Mouse (Mus musculus): ENCODE results near the gene Spsb4.

The Spsb4 gene

GRCm38 (mm10) chr9:97015751-97016150, 2.9 kb downstream of the Spsb4 start:
- no peak for DNase-seq

GRCm38 (mm10) chr9:97013698-97014097, 4.9 kb downstream of the Spsb4 start:
- DNase-seq = no peak

GRCm38 (mm10) chr9:97013153-97013552, 5.5 kb downstream of the Spsb4 start:
- DNase-seq = no peak

GRCm38 (mm10) chr9:97011454-97012195, 7.0 kb downstream of the Spsb4 start:
- no peak for DNase-seq

GRCm38 (mm10) chr9:97010447-97010846, 8.2 kb downstream of the Spsb4 start:
- no peak for DNase-seq

- DNase-seq = no peak
These were observed 13.9 kb downstream of the Spsb4 start for GRCm38 (mm10) chr9:97004726-97005125.

GRCm38 (mm10) chr9:97003173-97003572, 15.5 kb downstream of the Spsb4 start:
- DNase-seq = no peak

GRCm38 (mm10) chr9:97002654-97003053, 16.0 kb downstream of the Spsb4 start:
- DNase-seq = no peak

- no peak for DNase-seq
These were observed 16.6 kb downstream of the Spsb4 start for GRCm38 (mm10) chr9:97002025-97002424.

- DNase-seq = no peak
These were observed 17.2 kb downstream of the Spsb4 start for GRCm38 (mm10) chr9:97001458-97001857.

- DNase-seq = no peak
These were observed 22.9 kb downstream of the Spsb4 start for GRCm38 (mm10) chr9:96995717-96996116.

GRCm38 (mm10) chr9:96994733-96995132, 23.9 kb downstream of the Spsb4 start:
- no peak for DNase-seq

- no peak for DNase-seq
These were observed 27.5 kb downstream of the Spsb4 start for GRCm38 (mm10) chr9:96991118-96991517.

GRCm38 (mm10) chr9:96989389-96989990, 29.2 kb downstream of the Spsb4 start:
- DNase-seq = no peak

GRCm38 (mm10) chr9:96986797-96987473, 31.7 kb downstream of the Spsb4 start:
- DNase-seq = no peak

- DNase-seq = no peak
These were observed 34.6 kb downstream of the Spsb4 start for GRCm38 (mm10) chr9:96984034-96984433.

- no peak for DNase-seq
These were observed 35.7 kb downstream of the Spsb4 start for GRCm38 (mm10) chr9:96982940-96983339.

GRCm38 (mm10) chr9:96982351-96982750, 36.3 kb downstream of the Spsb4 start:
- no peak for DNase-seq

- no peak for DNase-seq
These were observed 36.8 kb downstream of the Spsb4 start for GRCm38 (mm10) chr9:96981836-96982235.

- no peak for DNase-seq
These were observed 37.5 kb downstream of the Spsb4 start for GRCm38 (mm10) chr9:96981121-96981520.

- DNase-seq = no peak
These were observed 38.3 kb downstream of the Spsb4 start for GRCm38 (mm10) chr9:96980037-96980997.

GRCm38 (mm10) chr9:96979417-96980030, 39.1 kb downstream of the Spsb4 start:
- DNase-seq = no peak

Data from spleen, adult 18-20 months (tissue).